ENCODE assay signal across 13 mouse cellular contexts in the genomic region with DNA sequence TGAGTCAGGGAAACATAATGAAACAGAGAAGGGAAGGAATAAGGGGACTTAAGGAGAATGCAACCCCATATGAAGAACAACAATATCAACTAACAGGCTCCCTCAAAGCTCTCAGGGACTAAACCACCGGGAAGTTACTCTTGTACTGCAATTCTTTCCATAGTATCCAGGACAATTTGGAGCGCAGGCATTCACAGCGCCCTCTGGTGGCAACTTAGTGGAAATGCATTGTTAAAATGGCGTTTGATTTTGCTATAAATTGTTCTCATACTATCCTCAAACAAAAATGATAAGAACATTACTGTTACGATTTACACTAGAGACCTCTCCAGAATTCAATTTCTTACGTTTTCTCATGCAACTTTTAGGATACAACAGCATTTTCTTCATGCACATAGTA.
A peak's percentile ranks its signal among the peaks of the same experiment; 100 is the strongest.
DNase-seq lines count a peak whose midpoint lies in the region; ATAC-seq and TF ChIP-seq lines count a peak whose summit lies in the region.
"Had no signal": no experiment of that assay in that cellular context is flagged by ENCODE, and none has a peak within 500 bp of the region (broad histone marks: within the 10 kb centered on the region; RNA-seq: fewer than 3 reads in every experiment).

No protein-coding gene starts in this region.

- WGBS in intestine, postnatal 0 days, result 27% methylated on average over 6 of the region's 6 CpGs
- 30% methylated on average over 6 of the region's 6 CpGs for WGBS in intestine, embryonic 15.5 days
- 19% methylated on average over 6 of the region's 6 CpGs for WGBS in midbrain, embryonic 11.5 days
- 22% methylated on average over 6 of the region's 6 CpGs for WGBS in midbrain, embryonic 15.5 days

- peak; percentile 68 for TF ChIP-seq CTCF in intestine, postnatal 0 days (IDR thresholded peaks at IDR 0.05; ENCODE audit: low read depth)

- H3K4me2 ChIP-seq in intestine, postnatal 0 days (replicated peaks; ENCODE audit: low read depth), result no peak overlapping the region
- H3K4me2 ChIP-seq in intestine, embryonic 15.5 days (replicated peaks), result no peak overlapping the region
- no peak overlapping the region for H3K4me2 ChIP-seq in midbrain, embryonic 11.5 days
- H3K4me2 ChIP-seq in midbrain, embryonic 15.5 days, result no peak overlapping the region
- H3K4me2 ChIP-seq: heart, embryonic 11.5 days; lung, embryonic 15.5 days had no signal

- H3K27ac ChIP-seq in intestine, postnatal 0 days (ENCODE audit: low read depth, low read length), result no peak overlapping the region
- no peak overlapping the region for H3K27ac ChIP-seq in intestine, embryonic 15.5 days
- no peak overlapping the region for H3K27ac ChIP-seq in midbrain, embryonic 11.5 days (ENCODE audit: low read depth, low read length)
- no peak overlapping the region for H3K27ac ChIP-seq in midbrain, embryonic 15.5 days
- H3K27ac ChIP-seq: lung, embryonic 15.5 days had no signal

- H3K27me3 ChIP-seq in intestine, postnatal 0 days (replicated peaks; ENCODE audit: control insufficient read depth, insufficient read depth, low read length), result no peaks in the 10 kb centered on the region
- no peaks in the 10 kb centered on the region for H3K27me3 ChIP-seq in intestine, embryonic 15.5 days (replicated peaks)
- H3K27me3 ChIP-seq in midbrain, embryonic 11.5 days (ENCODE audit: control insufficient read depth, insufficient read depth, low read length), result no peaks in the 10 kb centered on the region
- no peaks in the 10 kb centered on the region for H3K27me3 ChIP-seq in midbrain, embryonic 15.5 days (replicated peaks)
- H3K27me3 ChIP-seq: lung, embryonic 15.5 days had no signal

- peak; percentile 90 for DNase-seq in midbrain, embryonic 11.5 days (ENCODE audit: low spot score, missing footprints)
- DNase-seq in ZHBTc4 (ENCODE audit: low read depth, low spot score), result peak; percentile 26
- DNase-seq in retina, postnatal 1 day, result peak; percentile 9
- DNase-seq in left cerebral cortex, adult 11 months (ENCODE audit: low spot score), result no peak
- DNase-seq in urinary bladder, postnatal 4 days (ENCODE audit: low spot score in 2 of 2), result no peak
- DNase-seq: layer of hippocampus, adult 9-11 months; right cerebral cortex, postnatal 25 days had no signal

- no peak overlapping the region for H3K9ac ChIP-seq in intestine, postnatal 0 days (ENCODE audit: low read depth, low read length)
- no peak overlapping the region for H3K9ac ChIP-seq in intestine, embryonic 15.5 days
- H3K9ac ChIP-seq in midbrain, embryonic 11.5 days (ENCODE audit: low read length), result no peak overlapping the region
- H3K9ac ChIP-seq in midbrain, embryonic 15.5 days, result no peak overlapping the region
- H3K9ac ChIP-seq: lung, embryonic 15.5 days had no signal

- no peak for ATAC-seq in intestine, postnatal 0 days
- ATAC-seq in intestine, embryonic 15.5 days, result no peak
- ATAC-seq in midbrain, embryonic 11.5 days (ENCODE audit: low FRiP score), result no peak
- no peak for ATAC-seq in midbrain, embryonic 15.5 days (replicated peaks)

- no peaks in the 10 kb centered on the region for H3K9me3 ChIP-seq in intestine, postnatal 0 days (ENCODE audit: control insufficient read depth)
- H3K9me3 ChIP-seq in intestine, embryonic 15.5 days, result no peaks in the 10 kb centered on the region
- H3K9me3 ChIP-seq in midbrain, embryonic 11.5 days (ENCODE audit: control insufficient read depth, low read length), result no peaks in the 10 kb centered on the region
- H3K9me3 ChIP-seq in midbrain, embryonic 15.5 days, result no peaks in the 10 kb centered on the region
- H3K9me3 ChIP-seq: lung, embryonic 15.5 days had no signal

- no peaks in the 10 kb centered on the region for H3K4me1 ChIP-seq in intestine, postnatal 0 days (replicated peaks; ENCODE audit: control insufficient read depth, insufficient read depth, low read length)
- H3K4me1 ChIP-seq in intestine, embryonic 15.5 days (replicated peaks), result no peaks in the 10 kb centered on the region
- H3K4me1 ChIP-seq in midbrain, embryonic 11.5 days (ENCODE audit: control insufficient read depth, insufficient read depth, low read length), result no peaks in the 10 kb centered on the region
- H3K4me1 ChIP-seq in midbrain, embryonic 15.5 days, result no peaks in the 10 kb centered on the region
- H3K4me1 ChIP-seq: lung, embryonic 15.5 days had no signal

- no peaks in the 10 kb centered on the region for H3K36me3 ChIP-seq in intestine, postnatal 0 days (ENCODE audit: control insufficient read depth, insufficient read depth)
- no peaks in the 10 kb centered on the region for H3K36me3 ChIP-seq in intestine, embryonic 15.5 days
- H3K36me3 ChIP-seq in midbrain, embryonic 11.5 days (ENCODE audit: control insufficient read depth, insufficient read depth, low read length), result no peaks in the 10 kb centered on the region
- no peaks in the 10 kb centered on the region for H3K36me3 ChIP-seq in midbrain, embryonic 15.5 days (replicated peaks)
- H3K36me3 ChIP-seq: lung, embryonic 15.5 days had no signal

- H3K4me3 ChIP-seq in intestine, postnatal 0 days (ENCODE audit: low read depth, low read length), result no peak overlapping the region
- no peak overlapping the region for H3K4me3 ChIP-seq in intestine, embryonic 15.5 days (replicated peaks)
- H3K4me3 ChIP-seq in midbrain, embryonic 11.5 days (ENCODE audit: low read depth, low read length), result no peak overlapping the region
- no peak overlapping the region for H3K4me3 ChIP-seq in midbrain, embryonic 15.5 days
- H3K4me3 ChIP-seq: lung, embryonic 15.5 days; myocyte had no signal

Comparison
In these comparisons a context has a peak if more than half of its experiments do, and no peak if none do; other contexts are left out.
1. DNase-seq: peak in midbrain, embryonic 11.5 days (single experiment), ZHBTc4 (single experiment) and retina, postnatal 1 day (single experiment); none in left cerebral cortex, adult 11 months (single experiment) and urinary bladder, postnatal 4 days (0 of 2).